Mouse (Mus musculus) ES-Bruce4 (cell line): ENCODE data around the gene Tox4. TPM values are rescaled to one million over a fixed set of nuclear protein-coding genes. Genes with fewer than 3 reads are reported as not detected.

Experiments
- H3K27ac ChIP-seq: 2 replicates; pipeline ENCODE4 v1.5.1; 2012; ENCODE audit warnings: low read length, inconsistent platforms; ENCODE audit not compliant: insufficient read depth
- H3K27me3 ChIP-seq: 2 replicates; pipeline ENCODE4 v1.6.1; 2012; ENCODE audit warnings: mild to moderate bottlenecking, low read length, inconsistent platforms; ENCODE audit not compliant: control insufficient read depth, poor library complexity, insufficient read depth, severe bottlenecking
- H3K36me3 ChIP-seq: 2 replicates; pipeline ENCODE4 v1.6.1; 2012; ENCODE audit warnings: inconsistent platforms, mild to moderate bottlenecking, low read length, moderate library complexity; ENCODE audit not compliant: control insufficient read depth, poor library complexity, insufficient read depth, severe bottlenecking
- H3K4me1 ChIP-seq: one replicate; pipeline ENCODE4 v1.8.1; 2011; ENCODE audit warnings: low read length; ENCODE audit not compliant: control insufficient read depth, insufficient read depth
- H3K4me3 ChIP-seq: 2 replicates; pipeline ENCODE4 v1.5.1; 2011; ENCODE audit warnings: low read depth, mild to moderate bottlenecking, low read length
- H3K9ac ChIP-seq: 2 replicates; pipeline ENCODE4 v1.6.1; 2012; ENCODE audit warnings: low read depth, mild to moderate bottlenecking, inconsistent platforms; ENCODE audit not compliant: poor library complexity, severe bottlenecking
- H3K9me3 ChIP-seq: replicated peaks from 2 replicates; pipeline ENCODE4 v1.6.1; 2012; ENCODE audit warnings: mild to moderate bottlenecking, low read length, inconsistent platforms; ENCODE audit not compliant: control insufficient read depth, poor library complexity, insufficient read depth, severe bottlenecking
- CTCF ChIP-seq: IDR thresholded peaks from one replicate; pipeline ENCODE4 v1.8.1; 2011; ENCODE audit warnings: low read depth, low read length
- EP300 ChIP-seq: IDR thresholded peaks from 2 replicates; pipeline ENCODE4 v1.6.1; 2011; ENCODE audit warnings: low read depth, low read length; ENCODE audit not compliant: insufficient read depth
- POLR2A ChIP-seq: IDR thresholded peaks from one replicate; pipeline ENCODE4 v1.8.1; 2011; ENCODE audit warnings: low read length; ENCODE audit not compliant: insufficient read depth
- polyA plus RNA-seq: library from polyadenylated mRNA; stranded (reverse); fragments of >200 nt; gene quantifications from 2 replicates; pipeline ENCODE4 v1.2.4, GENCODE M21; 2011; ENCODE audit warnings: low read depth; ENCODE audit not compliant: missing spikeins, insufficient read depth, insufficient read length

Gene Tox4
- polyA plus RNA-seq, 1 experiment = 67.4 TPM

DNA sequence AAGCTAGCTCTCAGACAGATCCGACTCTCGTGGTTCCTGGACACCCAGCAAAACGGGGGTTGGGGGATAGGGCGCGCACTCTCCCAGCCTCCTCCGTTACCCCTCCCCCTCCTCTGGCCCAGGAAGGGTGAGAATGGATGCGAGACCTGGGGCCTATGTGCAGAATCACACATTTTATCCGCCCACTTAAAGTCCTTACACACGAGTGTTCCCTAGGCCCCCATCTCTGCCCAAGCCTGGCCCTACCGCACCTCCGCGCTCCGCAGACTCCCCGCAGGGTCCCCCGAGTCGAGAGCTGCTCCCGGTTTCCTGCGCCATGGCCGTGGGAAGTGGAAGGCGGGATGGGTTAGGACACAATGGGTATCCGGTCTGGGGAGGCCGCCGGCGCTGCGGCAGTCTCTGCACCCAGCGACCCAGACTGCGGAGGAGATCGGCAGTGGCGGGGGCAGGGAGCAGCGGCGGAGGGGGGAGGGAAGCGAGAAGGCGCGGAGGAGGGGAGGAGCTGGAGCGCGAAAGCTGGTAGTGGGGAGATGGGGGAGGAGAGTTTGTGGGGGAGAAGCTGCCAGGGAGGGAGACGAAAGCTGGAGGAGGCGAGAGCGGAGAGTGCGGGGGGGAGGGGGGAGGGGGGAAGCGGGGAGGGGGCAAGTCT is 37.0 kb downstream of the Tox4 start:
- no peaks in the 10 kb centered on the region for H3K4me1 ChIP-seq

DNA sequence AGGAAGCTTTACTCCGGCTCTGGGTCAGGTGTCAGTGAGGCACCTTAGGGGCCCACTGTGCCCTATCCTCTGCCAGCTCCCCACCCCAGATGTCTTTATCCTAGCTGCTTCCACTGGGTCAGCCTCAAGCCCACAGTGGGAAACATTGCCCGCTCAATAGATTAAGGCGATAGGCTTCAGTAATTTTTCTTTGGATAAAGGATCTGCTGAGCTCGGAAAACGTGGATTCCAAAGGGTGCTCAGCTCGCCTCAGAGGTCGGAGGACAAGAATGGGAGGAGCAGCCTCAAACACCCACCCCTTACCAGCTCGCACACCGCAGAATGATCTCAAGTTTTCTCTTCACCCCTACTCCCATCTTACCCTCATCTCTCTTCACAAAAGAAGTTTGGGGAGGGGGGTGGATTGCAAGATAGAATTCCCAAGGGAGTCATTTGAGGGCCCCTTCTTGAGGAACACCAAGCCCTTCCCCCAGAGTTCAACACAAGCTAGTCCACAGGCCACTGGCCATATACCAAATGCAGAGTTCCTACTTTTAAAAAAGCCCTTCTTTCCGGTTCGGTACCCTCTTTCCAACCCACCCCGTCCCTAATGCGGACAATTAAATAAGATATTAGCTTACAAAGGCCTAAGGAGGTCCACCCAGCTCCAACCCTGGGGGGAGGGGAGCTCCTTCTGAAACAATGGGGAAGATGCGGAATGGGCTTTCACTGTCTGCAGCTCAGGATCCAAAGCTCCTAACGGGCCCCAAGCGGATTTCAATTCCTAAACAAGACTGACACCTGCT is 37.7 kb downstream of the Tox4 start:
- H3K9ac ChIP-seq = peak overlapping the region; percentile 61
- H3K4me1 ChIP-seq = no peaks in the 10 kb centered on the region
- peak overlapping the region; percentile 78 for H3K4me3 ChIP-seq
- peak overlapping the region; percentile 14; the same call in 1 of the 2 replicates for H3K27ac ChIP-seq
- no peaks in the 10 kb centered on the region for H3K36me3 ChIP-seq
- H3K9me3 ChIP-seq = no peaks in the 10 kb centered on the region
- TF ChIP-seq EP300 = no peak
- H3K27me3 ChIP-seq = no peaks in the 10 kb centered on the region

More for the DNA sequence above, 37.0 kb downstream of the Tox4 start:
- H3K4me3 ChIP-seq = peak overlapping the region; percentile 78
- peak overlapping the region; percentile 61 for H3K9ac ChIP-seq
- H3K9me3 ChIP-seq = no peaks in the 10 kb centered on the region
- no peak overlapping the region for H3K27ac ChIP-seq
- H3K36me3 ChIP-seq = no peaks in the 10 kb centered on the region
- no peak for TF ChIP-seq EP300
- no peak for TF ChIP-seq CTCF
- no peak for TF ChIP-seq POLR2A
- no peaks in the 10 kb centered on the region for H3K27me3 ChIP-seq

DNA sequence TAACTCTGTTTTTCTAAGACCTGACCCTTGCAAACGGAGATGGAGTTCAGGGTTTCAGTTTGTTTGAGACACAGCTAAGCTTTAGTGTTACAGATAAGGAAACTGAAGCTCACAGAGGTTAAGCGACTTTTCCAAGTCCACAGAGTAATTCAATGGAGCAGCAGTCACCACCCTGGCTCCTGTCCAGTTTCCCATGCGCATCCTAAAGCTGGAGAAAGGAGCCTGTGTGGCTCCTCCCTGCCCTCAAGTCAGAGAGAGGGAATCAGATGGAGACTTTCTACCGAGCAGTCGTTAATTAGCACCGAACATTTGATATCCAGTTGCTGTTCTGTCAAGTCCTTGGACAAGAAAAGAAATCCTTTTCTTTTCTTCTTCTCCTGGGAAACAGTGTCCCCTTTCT is 40.4 kb downstream of the Tox4 start:
- no peak overlapping the region for H3K4me3 ChIP-seq
- TF ChIP-seq EP300 (no peak), POLR2A (no peak), CTCF (no peak)
- no peak overlapping the region for H3K27ac ChIP-seq
- H3K4me1 ChIP-seq = no peaks in the 10 kb centered on the region
- no peak overlapping the region for H3K9ac ChIP-seq
- H3K36me3 ChIP-seq = no peaks in the 10 kb centered on the region
- H3K9me3 ChIP-seq = no peaks in the 10 kb centered on the region
- H3K27me3 ChIP-seq = no peaks in the 10 kb centered on the region

DNA sequence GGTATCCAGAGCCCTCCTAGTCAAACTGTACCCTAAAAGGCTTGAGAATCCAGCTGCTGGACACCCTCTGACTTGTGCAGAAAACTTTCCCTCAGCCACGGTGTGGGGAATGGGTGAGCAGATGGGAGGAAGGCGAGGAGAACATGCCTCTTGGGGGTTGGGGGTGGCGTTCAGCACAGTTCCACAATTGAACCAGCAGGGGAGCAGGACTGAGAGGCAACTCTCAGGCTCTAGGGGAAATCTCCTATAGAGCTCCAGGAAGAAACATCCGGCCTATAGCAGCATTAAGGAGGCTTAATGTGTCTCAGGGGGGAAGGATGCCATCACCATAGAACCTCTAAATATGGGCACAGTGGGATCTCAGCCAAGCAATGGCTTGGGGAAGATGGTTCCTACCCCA is 46.9 kb downstream of the Tox4 start:
- Histone ChIP-seq H3K27me3 (no peaks in the 10 kb centered on the region), H3K4me1 (peaks cover 2% of the 10 kb centered on the region), H3K9ac (no peak overlapping the region), H3K4me3 (no peak overlapping the region), H3K27ac (no peak overlapping the region), H3K9me3 (no peaks in the 10 kb centered on the region), H3K36me3 (no peaks in the 10 kb centered on the region)
- TF ChIP-seq EP300 (0 out of 2 replicates have a peak, but pooled peaks have one; percentile 44), CTCF (no peak)

- peak overlapping the region; percentile 14; the same call in 1 of the 2 replicates for H3K9ac ChIP-seq
- H3K27ac ChIP-seq = no peak overlapping the region
- H3K9me3 ChIP-seq = no peaks in the 10 kb centered on the region
- H3K27me3 ChIP-seq = no peaks in the 10 kb centered on the region
- TF ChIP-seq EP300 = no peak
- TF ChIP-seq POLR2A = no peak
- no peak for TF ChIP-seq CTCF
- peaks cover 4% of the 10 kb centered on the region for H3K4me1 ChIP-seq
- H3K4me3 ChIP-seq = no peak overlapping the region
- no peaks in the 10 kb centered on the region for H3K36me3 ChIP-seq
Observed at GRCm38 (mm10) chr14:52327375-52327901, 48.5 kb downstream of the Tox4 start.
